Mouse (Mus musculus): ENCODE measurements around the gene Mc1r. TPM values are rescaled to one million over a fixed set of nuclear protein-coding genes. Genes with fewer than 3 reads are reported as not detected.

Mc1r gene
- polyA plus RNA-seq, 1 experiment from 2014 or later = not detected

DNA sequence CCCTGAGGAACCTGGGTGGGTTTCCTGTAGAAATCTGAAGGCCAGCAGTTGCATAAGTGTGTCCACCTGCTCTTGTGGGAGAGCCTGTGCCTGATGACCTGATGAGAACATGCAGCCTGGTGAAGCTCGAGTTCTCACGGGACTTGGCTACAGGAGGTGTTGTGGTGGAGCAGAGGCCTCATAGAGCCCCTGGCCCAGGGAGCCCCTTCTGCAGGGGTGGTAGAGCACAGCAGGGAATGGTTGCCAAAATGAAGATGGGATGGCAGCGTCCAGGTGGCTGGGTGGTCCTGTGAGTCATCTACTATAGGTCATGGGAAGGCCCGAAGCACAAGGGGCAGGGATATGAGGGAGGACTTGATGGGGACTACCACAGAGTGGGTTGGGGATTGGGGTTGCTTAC, 25.2 kb upstream of the Mc1r start:
- Histone ChIP-seq H3K27me3 (replicated peaks; ENCODE audit: control insufficient read depth, insufficient read depth, low read length) (no peaks in the 10 kb centered on the region), H3K9me3 (ENCODE audit: control insufficient read depth) (no peaks in the 10 kb centered on the region), H3K4me1 (replicated peaks; ENCODE audit: control insufficient read depth, insufficient read depth, low read length) (0 out of 2 replicates have a peak, but pooled peaks cover 4% of the 10 kb centered on the region), H3K27ac (ENCODE audit: low read depth, low read length) (no peak overlapping the region), H3K9ac (ENCODE audit: low read depth, low read length) (no peak overlapping the region), H3K4me2 (replicated peaks; ENCODE audit: low read depth) (no peak overlapping the region), H3K36me3 (ENCODE audit: control insufficient read depth, insufficient read depth) (peaks cover 51% of the 10 kb centered on the region), H3K4me3 (ENCODE audit: low read depth, low read length) (no peak overlapping the region)
- no peak for ATAC-seq
- TF ChIP-seq CTCF (IDR thresholded peaks at IDR 0.05; ENCODE audit: low read depth) = no peak
- WGBS = 84% methylated on average over 4 of the region's 4 CpGs

- no peak for TF ChIP-seq CTCF (IDR thresholded peaks at IDR 0.05; ENCODE audit: low read depth)
- no peak for ATAC-seq
- Histone ChIP-seq H3K4me2 (replicated peaks; ENCODE audit: low read depth) (no peak overlapping the region), H3K9ac (ENCODE audit: low read depth, low read length) (no peak overlapping the region), H3K9me3 (ENCODE audit: control insufficient read depth) (no peaks in the 10 kb centered on the region), H3K36me3 (ENCODE audit: control insufficient read depth, insufficient read depth) (peaks cover 59% of the 10 kb centered on the region), H3K27ac (ENCODE audit: low read depth, low read length) (no peak overlapping the region), H3K27me3 (replicated peaks; ENCODE audit: control insufficient read depth, insufficient read depth, low read length) (no peaks in the 10 kb centered on the region), H3K4me1 (replicated peaks; ENCODE audit: control insufficient read depth, insufficient read depth, low read length) (0 out of 2 replicates have a peak, but pooled peaks cover 4% of the 10 kb centered on the region), H3K4me3 (ENCODE audit: low read depth, low read length) (no peak overlapping the region)
- WGBS = 78% methylated on average over 8 of the region's 8 CpGs
Measured at GRCm38 (mm10) chr8:123382516-123382915, 24.4 kb upstream of the Mc1r start.

- Histone ChIP-seq H3K9me3 (ENCODE audit: control insufficient read depth) (no peaks in the 10 kb centered on the region), H3K4me2 (replicated peaks; ENCODE audit: low read depth) (no peak overlapping the region), H3K27ac (ENCODE audit: low read depth, low read length) (peak overlapping the region; percentile 17; the same call in 1 of the 2 replicates), H3K36me3 (ENCODE audit: control insufficient read depth, insufficient read depth) (peaks cover 84% of the 10 kb centered on the region), H3K4me3 (ENCODE audit: low read depth, low read length) (no peak overlapping the region), H3K4me1 (replicated peaks; ENCODE audit: control insufficient read depth, insufficient read depth, low read length) (0 out of 2 replicates have a peak, but pooled peaks cover 4% of the 10 kb centered on the region), H3K9ac (ENCODE audit: low read depth, low read length) (no peak overlapping the region), H3K27me3 (replicated peaks; ENCODE audit: control insufficient read depth, insufficient read depth, low read length) (no peaks in the 10 kb centered on the region)
- peak; percentile 80 for TF ChIP-seq CTCF (IDR thresholded peaks at IDR 0.05; ENCODE audit: low read depth)
- ATAC-seq = peak; percentile 19; the same call in 1 of the 2 replicates
- WGBS = 40% methylated on average over 9 of the region's 9 CpGs
Measured at GRCm38 (mm10) chr8:123384883-123385540, 21.9 kb upstream of the Mc1r start.

DNA sequence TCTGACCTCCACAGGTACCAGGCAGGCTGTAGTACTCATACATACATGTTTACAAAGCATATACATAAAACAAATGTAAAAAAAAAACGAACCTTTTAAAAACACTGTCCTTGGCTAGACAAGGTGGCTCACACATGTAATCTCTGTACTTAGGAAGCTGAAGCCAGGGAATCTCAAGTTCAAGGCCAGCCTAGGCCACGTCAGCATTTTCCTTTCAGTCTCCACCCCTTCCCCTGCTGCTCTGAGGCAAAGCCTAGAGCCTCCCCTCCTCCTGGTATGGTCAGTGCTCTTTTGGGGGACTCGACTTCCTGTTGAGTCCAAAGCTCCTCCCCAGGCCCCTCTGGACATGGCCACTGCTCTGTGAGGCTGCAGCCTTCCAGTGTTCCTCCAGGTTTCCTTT, 19.9 kb upstream of the Mc1r start:
- Histone ChIP-seq H3K9me3 (ENCODE audit: control insufficient read depth) (no peaks in the 10 kb centered on the region), H3K4me2 (replicated peaks; ENCODE audit: low read depth) (no peak overlapping the region), H3K4me1 (replicated peaks; ENCODE audit: control insufficient read depth, insufficient read depth, low read length) (0 out of 2 replicates have a peak, but pooled peaks cover 4% of the 10 kb centered on the region), H3K36me3 (ENCODE audit: control insufficient read depth, insufficient read depth) (peaks cover 95% of the 10 kb centered on the region), H3K4me3 (ENCODE audit: low read depth, low read length) (no peak overlapping the region), H3K9ac (ENCODE audit: low read depth, low read length) (no peak overlapping the region), H3K27ac (ENCODE audit: low read depth, low read length) (no peak overlapping the region), H3K27me3 (replicated peaks; ENCODE audit: control insufficient read depth, insufficient read depth, low read length) (no peaks in the 10 kb centered on the region)
- 73% methylated on average over 3 of the region's 3 CpGs for WGBS
- ATAC-seq = no peak
- no peak for TF ChIP-seq CTCF (IDR thresholded peaks at IDR 0.05; ENCODE audit: low read depth)

DNA sequence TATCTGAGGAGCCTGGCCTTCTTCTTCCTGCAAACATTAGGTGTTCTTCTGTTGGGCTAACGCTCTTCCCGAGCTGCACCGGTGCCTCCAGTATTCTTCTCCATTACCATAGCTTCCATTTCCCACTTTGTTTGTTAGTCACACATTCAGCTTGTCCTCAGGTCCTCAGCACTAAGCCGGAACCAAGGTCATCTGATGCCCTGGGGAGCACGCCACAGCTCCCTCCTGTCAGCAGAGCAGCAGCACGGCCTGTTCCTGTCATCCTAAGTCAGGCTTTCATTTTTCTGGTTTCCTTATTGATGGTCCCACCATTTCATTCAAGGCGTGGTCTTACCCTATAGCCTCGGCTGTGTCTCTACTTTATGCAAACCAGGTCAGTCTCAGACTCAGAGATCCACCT, 19.1 kb upstream of the Mc1r start:
- H3K4me1 ChIP-seq (replicated peaks; ENCODE audit: control insufficient read depth, insufficient read depth, low read length) = 0 out of 2 replicates have a peak, but pooled peaks cover 4% of the 10 kb centered on the region
- peak overlapping the region; percentile 21; the same call in 1 of the 2 replicates for H3K27ac ChIP-seq (ENCODE audit: low read depth, low read length)
- no peak for ATAC-seq
- TF ChIP-seq CTCF (IDR thresholded peaks at IDR 0.05; ENCODE audit: low read depth) = no peak
- H3K4me2 ChIP-seq (replicated peaks; ENCODE audit: low read depth) = no peak overlapping the region
- H3K27me3 ChIP-seq (replicated peaks; ENCODE audit: control insufficient read depth, insufficient read depth, low read length) = no peaks in the 10 kb centered on the region
- H3K4me3 ChIP-seq (ENCODE audit: low read depth, low read length) = no peak overlapping the region
- no peak overlapping the region for H3K9ac ChIP-seq (ENCODE audit: low read depth, low read length)
- WGBS = 85% methylated on average over 8 of the region's 8 CpGs
- H3K9me3 ChIP-seq (ENCODE audit: control insufficient read depth) = no peaks in the 10 kb centered on the region
- H3K36me3 ChIP-seq (ENCODE audit: control insufficient read depth, insufficient read depth) = peaks cover 95% of the 10 kb centered on the region

- H3K9ac ChIP-seq (ENCODE audit: low read depth, low read length) = no peak overlapping the region
- no peak overlapping the region; the same call in 1 of the 2 replicates for H3K27ac ChIP-seq (ENCODE audit: low read depth, low read length)
- H3K27me3 ChIP-seq (replicated peaks; ENCODE audit: control insufficient read depth, insufficient read depth, low read length) = no peaks in the 10 kb centered on the region
- no peak overlapping the region for H3K4me3 ChIP-seq (ENCODE audit: low read depth, low read length)
- no peak for ATAC-seq
- WGBS = 91% methylated on average over 7 of the region's 7 CpGs
- peaks cover 95% of the 10 kb centered on the region for H3K36me3 ChIP-seq (ENCODE audit: control insufficient read depth, insufficient read depth)
- H3K4me1 ChIP-seq (replicated peaks; ENCODE audit: control insufficient read depth, insufficient read depth, low read length) = 0 out of 2 replicates have a peak, but pooled peaks cover 4% of the 10 kb centered on the region
- no peak for TF ChIP-seq CTCF (IDR thresholded peaks at IDR 0.05; ENCODE audit: low read depth)
- no peak overlapping the region for H3K4me2 ChIP-seq (replicated peaks; ENCODE audit: low read depth)
- H3K9me3 ChIP-seq (ENCODE audit: control insufficient read depth) = no peaks in the 10 kb centered on the region
Measured at GRCm38 (mm10) chr8:123389026-123389425, 17.9 kb upstream of the Mc1r start.

Data from intestine, postnatal 0 days (tissue).